Mouse (Mus musculus): Measurements from ENCODE around the gene Lrrn2.

The Lrrn2 gene

DNA sequence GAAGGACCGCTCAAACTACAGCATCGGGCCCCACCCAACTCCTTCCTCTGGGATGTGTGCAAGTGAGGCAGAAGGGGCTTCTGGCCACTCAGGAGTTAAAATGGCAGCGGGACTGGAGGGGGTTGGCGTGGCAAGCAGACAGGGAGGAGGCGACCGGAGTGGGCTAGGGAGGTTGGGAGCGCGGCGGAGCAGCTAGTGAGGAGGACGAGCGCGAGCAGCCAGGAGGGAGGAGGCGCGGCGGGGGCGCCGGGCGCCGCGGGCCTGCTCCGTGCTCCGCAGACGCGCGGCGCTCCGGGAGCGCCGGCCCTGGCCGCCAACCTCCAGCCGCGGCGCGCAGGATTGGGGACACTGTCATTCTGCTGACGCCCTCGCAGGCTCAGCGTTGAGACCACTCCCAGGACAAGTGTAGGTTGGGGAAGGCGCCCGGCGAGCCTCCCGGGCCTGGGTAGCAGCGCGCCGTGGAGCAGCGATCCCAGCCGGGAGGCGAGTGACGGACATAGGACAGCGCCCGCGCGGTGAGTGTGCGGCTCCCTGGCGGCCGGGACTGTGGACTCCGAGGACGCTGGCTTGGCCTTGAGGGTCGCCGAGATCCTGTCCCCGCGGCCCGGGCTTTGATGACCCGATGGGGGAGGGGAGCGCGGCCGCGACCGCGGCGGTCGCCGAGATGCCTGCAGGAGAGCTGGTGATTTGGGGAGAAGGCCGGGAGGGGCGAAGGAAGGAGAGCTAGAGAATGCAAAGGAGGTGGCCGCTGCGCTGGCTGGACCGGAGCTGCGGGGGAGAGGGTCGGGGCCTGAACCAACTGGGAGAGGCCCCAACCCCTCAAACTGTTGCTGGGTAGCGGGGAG, at the start of gene Lrrn2:
TSS of gene Lrrn2 (plus strand) at position 113 of the 845 bp plus-strand sequence.
- peak; percentile 73 for DNase-seq (ENCODE audit: inconsistent ontology term)

- DNase-seq (ENCODE audit: inconsistent ontology term), result no peak
Observed at GRCm38 (mm10) chr1:132831963-132832362, 48.1 kb upstream of the Lrrn2 start.

GRCm38 (mm10) chr1:132834037-132834436, 46.0 kb upstream of the Lrrn2 start:
- no peak for DNase-seq (ENCODE audit: inconsistent ontology term)

- DNase-seq (ENCODE audit: inconsistent ontology term), result no peak
Observed at GRCm38 (mm10) chr1:132836895-132837294, 43.2 kb upstream of the Lrrn2 start.

- no peak for DNase-seq (ENCODE audit: inconsistent ontology term)
Observed at GRCm38 (mm10) chr1:132837691-132838090, 42.4 kb upstream of the Lrrn2 start.

DNA sequence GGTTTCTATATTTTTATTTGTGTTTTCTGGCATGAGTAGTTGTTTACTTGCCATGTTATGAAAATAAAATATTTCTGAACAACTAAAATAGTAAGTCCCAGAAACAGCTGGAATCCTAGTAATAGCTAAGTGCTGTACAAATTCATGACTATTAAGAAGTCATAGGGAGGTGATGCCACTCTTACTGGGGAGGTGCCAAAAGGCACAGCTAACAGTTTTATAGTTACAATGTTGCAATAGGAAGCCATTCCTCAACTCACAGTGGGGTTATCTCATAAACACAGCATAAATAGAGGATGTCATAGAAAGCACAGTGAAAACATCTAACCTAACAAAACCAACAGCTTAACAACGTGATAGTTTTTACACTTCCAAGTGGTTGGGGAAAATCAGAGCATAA, 41.7 kb upstream of the Lrrn2 start:
- DNase-seq (ENCODE audit: inconsistent ontology term), result no peak

- DNase-seq (ENCODE audit: inconsistent ontology term), result no peak
Observed at GRCm38 (mm10) chr1:132843612-132844011, 36.5 kb upstream of the Lrrn2 start.

DNA sequence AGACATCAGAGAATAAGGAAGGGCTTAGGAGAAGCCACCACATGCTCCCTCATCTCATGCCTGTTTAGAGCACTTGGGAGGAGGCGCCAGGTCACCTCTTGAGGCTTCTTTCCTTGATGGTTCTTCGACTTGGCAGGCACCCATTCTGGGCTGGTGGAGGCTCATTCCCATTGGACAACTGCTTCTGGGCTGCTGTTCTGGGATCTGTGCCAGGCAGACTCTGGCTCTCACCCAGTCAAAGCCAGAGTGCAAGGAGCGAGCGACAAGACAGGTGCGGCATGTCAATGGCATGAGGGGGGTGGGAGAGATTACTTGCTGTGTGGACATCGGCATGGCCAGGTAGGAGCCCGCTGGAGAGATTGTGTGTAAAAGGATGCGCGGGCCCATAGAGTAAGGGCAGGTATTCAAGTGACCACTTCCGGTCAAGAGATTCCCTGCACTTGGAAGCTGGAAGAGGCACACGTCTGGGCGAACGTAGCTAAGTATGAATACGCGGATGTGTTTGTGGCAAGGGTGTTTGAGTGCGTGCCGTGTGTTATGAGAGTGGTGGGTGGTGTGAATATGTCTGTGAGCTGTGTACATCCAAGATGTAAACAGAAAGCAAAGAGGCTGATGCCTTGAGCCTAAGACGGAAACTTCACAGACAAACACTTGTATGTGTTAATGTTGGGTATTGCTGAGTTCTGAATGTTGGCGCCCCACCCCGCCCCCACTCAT, 35.8 kb upstream of the Lrrn2 start:
- no peak for DNase-seq (ENCODE audit: inconsistent ontology term)

DNA sequence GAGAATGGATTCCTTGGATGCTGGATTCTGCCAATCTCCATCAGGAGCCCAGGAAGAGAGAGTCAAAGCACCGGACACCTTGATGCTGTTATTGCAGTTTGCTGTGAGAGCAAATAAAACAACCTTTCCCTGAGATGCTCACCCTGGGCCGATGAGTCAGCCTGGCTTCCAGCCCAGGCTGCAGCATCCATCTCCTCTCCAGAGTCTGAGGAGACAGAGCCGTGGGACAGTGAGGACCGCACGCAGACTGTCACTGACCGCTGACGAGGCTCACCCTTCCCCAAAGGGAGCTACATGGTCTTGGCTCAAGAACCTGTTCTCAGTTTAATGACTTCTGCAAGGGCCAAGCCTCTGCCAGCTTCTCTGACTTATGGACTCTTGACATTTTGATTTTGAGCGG, 34.3 kb upstream of the Lrrn2 start:
- peak; percentile 31 for DNase-seq (ENCODE audit: inconsistent ontology term)

GRCm38 (mm10) chr1:132850809-132851208, 29.3 kb upstream of the Lrrn2 start:
- no peak for DNase-seq (ENCODE audit: inconsistent ontology term)

DNA sequence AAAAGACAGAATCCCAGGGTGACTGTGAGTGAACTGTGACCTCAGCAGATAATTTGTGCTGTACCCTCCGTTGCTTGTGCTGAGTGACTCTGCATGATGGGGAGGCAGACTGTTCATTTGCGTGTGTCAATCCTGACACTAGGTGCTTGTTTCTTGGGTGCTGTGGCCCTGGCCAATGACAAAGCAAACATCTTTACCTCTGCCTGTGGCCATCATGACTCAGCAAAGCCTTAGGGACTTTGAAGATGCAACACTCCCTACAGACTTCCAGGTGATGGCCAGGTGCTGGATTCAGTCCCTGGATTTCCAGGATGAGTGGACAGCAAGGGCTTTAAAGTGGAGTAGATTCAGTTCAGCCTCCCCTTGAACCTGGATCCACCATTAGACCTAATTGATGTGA, 28.8 kb upstream of the Lrrn2 start:
- no peak for DNase-seq (ENCODE audit: inconsistent ontology term)

DNA sequence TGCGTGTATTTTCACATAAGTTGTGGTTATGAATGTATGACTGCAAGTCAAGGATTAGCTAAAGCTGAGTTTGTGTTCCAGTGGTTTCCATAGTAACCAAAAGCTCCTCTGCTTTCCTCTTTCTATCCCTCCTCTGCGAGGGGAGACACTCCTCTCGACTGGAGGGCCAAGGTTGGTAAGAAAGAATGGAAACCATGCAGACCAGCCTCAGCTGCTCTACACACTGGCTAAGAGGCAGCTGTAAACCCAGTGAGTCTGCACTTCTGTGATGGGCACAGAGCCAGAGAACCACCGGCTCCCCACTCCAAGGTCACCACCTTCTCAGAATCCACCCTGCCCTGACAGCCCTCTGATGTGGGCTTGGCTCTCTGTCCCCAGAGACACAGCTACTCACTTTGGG, 28.3 kb upstream of the Lrrn2 start:
- peak; percentile 40 for DNase-seq (ENCODE audit: inconsistent ontology term)

DNA sequence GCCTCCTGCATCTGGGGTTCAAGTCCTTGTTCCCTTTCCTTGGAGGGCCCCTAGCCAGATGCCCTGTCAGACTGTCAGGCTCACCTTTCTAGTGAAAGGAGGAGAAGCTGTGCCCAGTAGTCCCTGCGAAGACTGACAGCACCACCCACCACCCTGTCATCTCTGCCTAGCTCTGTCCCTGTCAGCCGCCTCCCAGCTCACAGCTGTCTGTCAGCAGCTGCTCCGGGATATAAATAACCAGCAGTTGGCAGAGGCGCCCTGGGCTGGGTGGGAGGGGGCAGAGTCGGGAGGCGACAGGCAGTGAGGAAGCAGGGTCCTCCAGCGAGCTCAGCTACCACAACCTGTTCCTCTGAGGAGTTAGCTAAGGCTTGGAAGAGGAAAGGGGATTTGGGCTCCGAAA, 26.8 kb upstream of the Lrrn2 start:
- DNase-seq (ENCODE audit: inconsistent ontology term), result no peak

DNA sequence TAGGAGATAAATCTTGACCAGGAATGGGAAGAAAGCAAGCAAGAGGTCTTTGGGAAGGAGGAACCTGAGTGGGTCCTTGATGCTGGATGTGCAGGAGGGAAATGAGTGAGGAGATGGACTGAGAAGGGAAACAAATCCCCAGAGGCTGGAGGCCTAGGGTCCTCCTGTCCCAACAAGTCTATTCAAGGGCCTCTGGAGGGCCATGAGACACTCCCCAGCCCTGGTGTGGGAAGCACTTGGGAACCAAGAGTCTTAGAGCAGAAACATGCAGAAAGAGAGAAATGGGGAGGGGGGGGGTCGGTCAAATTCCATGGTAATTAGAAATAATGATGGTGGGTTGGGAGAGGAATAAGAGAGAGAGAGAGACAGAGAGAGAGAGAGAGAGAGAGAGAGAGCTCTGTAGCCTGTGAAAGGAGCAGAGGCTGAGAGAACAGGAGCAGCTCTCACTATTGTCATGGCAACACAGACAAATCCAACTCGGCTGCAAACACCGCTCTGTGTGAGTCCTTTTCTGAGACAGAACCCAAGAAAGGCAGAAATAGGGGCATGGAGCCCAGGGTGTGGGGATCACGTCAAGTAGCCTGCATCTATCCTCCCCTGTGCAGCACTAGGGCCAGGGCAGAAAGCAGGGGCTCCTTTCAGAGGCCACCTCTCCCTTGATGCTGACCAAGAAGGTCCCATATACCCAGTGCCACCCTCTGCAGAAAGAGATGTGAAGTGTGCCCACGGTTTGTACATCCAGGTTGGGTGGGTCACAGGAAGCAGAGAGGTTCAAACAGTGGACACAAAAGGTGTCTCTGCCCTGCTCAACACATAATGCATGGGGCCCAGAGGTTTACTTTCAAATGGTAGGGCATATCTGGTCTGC, 21.3 kb upstream of the Lrrn2 start:
- DNase-seq (ENCODE audit: inconsistent ontology term), result no peak

GRCm38 (mm10) chr1:132864220-132864619, 15.9 kb upstream of the Lrrn2 start:
- DNase-seq (ENCODE audit: inconsistent ontology term), result no peak

DNA sequence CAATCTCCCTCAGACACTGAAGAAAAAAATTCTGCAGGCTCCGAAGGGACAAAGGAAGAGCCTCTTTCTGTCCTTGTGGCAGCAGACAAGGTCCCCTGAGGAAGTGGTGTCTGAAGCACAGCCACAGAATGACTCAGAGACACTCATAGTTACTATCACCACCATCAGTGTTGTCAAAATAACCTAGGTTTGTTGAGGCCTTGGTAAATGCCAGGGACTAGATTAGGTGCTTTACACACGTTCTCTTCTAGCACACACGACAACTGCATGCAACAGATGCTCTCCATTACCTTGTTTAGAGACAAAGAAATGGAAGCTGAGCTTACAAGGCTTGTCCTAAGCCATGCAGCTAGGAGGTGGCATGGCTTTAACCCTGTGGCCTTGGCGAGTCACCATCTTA, 14.5 kb upstream of the Lrrn2 start:
- DNase-seq (ENCODE audit: inconsistent ontology term), result no peak

- DNase-seq (ENCODE audit: inconsistent ontology term), result no peak
Observed at GRCm38 (mm10) chr1:132870327-132870726, 9.7 kb upstream of the Lrrn2 start.

- no peak for DNase-seq (ENCODE audit: inconsistent ontology term)
Observed at GRCm38 (mm10) chr1:132878951-132879610, 992 bp upstream of the Lrrn2 start.

DNA sequence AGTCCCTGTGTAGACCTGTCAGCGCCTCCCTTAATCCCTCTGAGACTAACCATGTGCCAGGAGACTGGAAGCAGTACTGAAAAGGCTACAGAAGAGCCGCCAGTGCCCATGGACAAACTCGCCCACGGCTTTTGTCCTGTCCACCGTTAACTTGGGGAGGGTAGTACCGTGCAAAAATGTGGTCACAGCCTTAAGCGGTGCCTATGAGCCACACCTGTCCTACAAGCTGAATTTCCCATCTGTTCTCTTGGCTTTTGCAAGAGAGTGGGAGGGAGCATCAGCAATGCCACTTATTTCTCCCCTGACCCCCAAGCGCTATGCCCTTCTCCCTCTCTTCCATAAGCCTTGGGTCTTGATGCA, 292 bp upstream of the Lrrn2 start:
- no peak for DNase-seq (ENCODE audit: inconsistent ontology term)

DNA sequence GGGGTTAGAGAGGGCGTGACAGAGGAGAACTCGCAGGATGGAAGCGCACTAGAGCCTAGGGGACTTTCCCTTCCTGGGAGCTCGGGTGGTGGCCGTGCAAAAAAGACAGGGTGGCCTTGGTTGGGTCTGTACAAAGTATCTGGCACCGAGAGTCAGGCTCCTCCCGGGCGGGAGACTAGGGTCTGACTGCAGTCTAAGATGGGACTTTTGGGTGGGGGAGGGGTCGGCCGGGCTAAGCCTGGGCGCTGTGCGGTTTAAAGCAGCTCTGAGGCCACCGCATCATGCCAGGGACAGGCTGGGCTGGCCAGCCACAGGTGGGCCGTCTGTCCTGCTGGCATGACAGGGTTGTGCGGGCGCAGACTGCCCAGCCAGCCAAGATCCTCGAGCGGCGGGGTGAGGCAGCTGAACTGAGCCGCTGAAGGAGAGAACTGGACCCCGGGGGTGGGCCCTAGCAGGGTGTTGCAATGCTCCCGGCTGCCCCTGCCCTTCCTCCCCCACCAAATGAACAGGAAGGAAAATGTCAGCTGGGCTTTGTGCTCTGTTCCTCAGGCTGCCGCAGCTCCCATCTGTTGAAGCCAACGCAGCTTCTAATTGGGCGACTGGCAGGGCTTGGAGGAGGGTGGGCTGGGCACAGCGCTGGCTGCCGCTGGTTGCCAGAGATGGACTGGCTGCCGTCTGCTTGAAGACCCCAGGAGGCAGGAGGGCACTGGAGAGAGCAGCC, 1.1 kb downstream of the Lrrn2 start:
- DNase-seq (ENCODE audit: inconsistent ontology term), result peak; percentile 68

- no peak for DNase-seq (ENCODE audit: inconsistent ontology term)
Observed at GRCm38 (mm10) chr1:132881836-132882235, 1.8 kb downstream of the Lrrn2 start.

Data from Muller cell, postnatal 12 days (primary cell).